In the genomic region with DNA sequence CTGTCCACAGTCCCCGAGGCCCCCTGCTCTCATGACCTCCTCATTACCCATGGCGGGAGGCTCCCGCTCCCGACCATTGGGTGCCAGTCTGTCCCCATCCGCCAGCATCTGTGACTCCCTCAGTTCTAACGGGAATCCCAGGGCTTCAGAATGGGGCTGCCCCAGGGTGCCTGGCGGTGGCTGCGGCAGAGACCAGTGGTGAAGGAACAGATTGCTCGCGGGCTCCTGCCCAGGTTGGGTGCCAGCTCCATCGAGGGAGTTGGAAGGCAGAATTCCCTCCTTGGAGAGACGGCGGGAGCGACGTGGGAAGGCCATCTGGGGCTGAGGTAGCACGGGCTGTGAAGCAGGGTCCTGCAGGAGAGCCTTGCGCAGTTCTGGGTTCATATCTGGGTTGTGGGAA, we compare ENCODE assay signal across 15 mouse cellular contexts. TPM values are rescaled to one million over a fixed set of nuclear protein-coding genes. Genes with fewer than 3 reads are reported as not detected.
DNase-seq lines count a peak whose midpoint lies in the region; TF ChIP-seq lines count a peak whose summit lies in the region.
"Had no signal": no experiment of that assay in that cellular context is flagged by ENCODE, and none has a peak within 500 bp of the region (broad histone marks: within the 10 kb centered on the region; RNA-seq: fewer than 3 reads in every experiment).

No protein-coding gene starts in this region.

- no peak overlapping the region for H3K4me3 ChIP-seq in gastrocnemius, adult 2 months
- H3K4me3 ChIP-seq: erythroblast, embryonic 14.5 days; heart, embryonic 12.5 days; hindbrain, embryonic 10.5 days; intestine, embryonic 15.5 days; limb, embryonic 10.5 days; neural tube, embryonic 13.5 days had no signal

- DNase-seq in gastrocnemius, adult 2 months, result no peak
- DNase-seq in gastrocnemius, postnatal 25 days, result no peak
- peak; percentile 1 for DNase-seq in ovary, adult 18-20 months (ENCODE audit: low spot score)
- DNase-seq in ovary, postnatal 10 days (ENCODE audit: low spot score), result no peak
- peak; percentile 61 for DNase-seq in brain, adult 2 months (ENCODE audit: low read depth, low spot score)
- DNase-seq in cerebellum, postnatal 36 days, result peak; percentile 51 to 61
- DNase-seq in heart, postnatal 36 days, result no peak
- DNase-seq: kidney, postnatal 36 days; thymus, adult 2 months had no signal

- no peak for TF ChIP-seq CTCF in gastrocnemius, adult 2 months (IDR thresholded peaks at IDR 0.05)

- H3K27ac ChIP-seq in gastrocnemius, adult 2 months, result peak overlapping the region; percentile 94; the same call in 1 of the 2 replicates
- H3K27ac ChIP-seq: hindbrain, embryonic 10.5 days; intestine, embryonic 15.5 days; limb, embryonic 10.5 days; neural tube, embryonic 13.5 days had no signal

- intact Hi-C loops in gastrocnemius, adult 2 months (cut with DNase I), result no loop called here
- intact Hi-C loops in heart, postnatal 36 days (cut with DNase I), result no loop called here

RNA-seq across cellular contexts. Expression of a gene that starts 24.6 kb away (rescaled TPM):
- under 1 TPM; 0.10 to 0.17 TPM for total RNA-seq in gastrocnemius, adult 2 months (2021)
- under 1 TPM; 0.10 to 0.24 TPM for total RNA-seq in gastrocnemius, postnatal 25 days (2021)
- total RNA-seq in heart, postnatal 36 days (2021), result under 1 TPM; 0.11 to 0.22 TPM

RNA-seq across cellular contexts. Expression of a gene that starts 45.8 kb away (rescaled TPM):
- total RNA-seq in gastrocnemius, adult 2 months (2021), result 10 to 100 TPM; 10.2 to 11.9 TPM
- 1 to 10 TPM; 8.0 to 9.9 TPM for total RNA-seq in gastrocnemius, postnatal 25 days (2021)
- total RNA-seq in heart, postnatal 36 days (2021), result 10 to 100 TPM; 15.6 to 15.9 TPM

RNA-seq across cellular contexts. Expression of a gene that starts 58.7 kb away (rescaled TPM):
- 1 to 10 TPM; 9.8 to 10.0 TPM for total RNA-seq in gastrocnemius, adult 2 months (2021)
- 1 to 10 TPM; 6.9 to 7.2 TPM for total RNA-seq in gastrocnemius, postnatal 25 days (2021)
- 1 to 10 TPM; 8.5 to 8.8 TPM for total RNA-seq in heart, postnatal 36 days (2021)

Comparison
In these comparisons a context has a peak if more than half of its experiments do, and no peak if none do; other contexts are left out.
1. DNase-seq: peak in ovary, adult 18-20 months (single experiment), brain, adult 2 months (single experiment) and cerebellum, postnatal 36 days (2 of 2); none in gastrocnemius, adult 2 months (single experiment), gastrocnemius, postnatal 25 days (single experiment), ovary, postnatal 10 days (single experiment) and heart, postnatal 36 days (0 of 2).